Mouse (Mus musculus) macrophage (primary cell): ENCODE measurements around the gene Camkk1. TPM values are rescaled to one million over a fixed set of nuclear protein-coding genes. Genes with fewer than 3 reads are reported as not detected.

Experiments
- polyA plus RNA-seq: library from polyadenylated mRNA; stranded (reverse); fragments of 250-400 nt; gene quantifications from 3 replicates; pipeline ENCODE4 v1.2.4, GENCODE M21; 2018; ENCODE audit warnings: inconsistent platforms

Gene Camkk1
- polyA plus RNA-seq, 1 experiment from 2014 or later, result not detected

Other genes with a start within 250 kb of the Camkk1 start
- 5.2 to 8.9 TPM (median 5.4 TPM) in 3 replicates for gene Cyb5d2, start 222.9 kb upstream of the Camkk1 start, polyA plus RNA-seq
- gene Zzef1, start 222.8 kb upstream of the Camkk1 start, polyA plus RNA-seq, result 13.0 to 20.3 TPM (median 16.1 TPM) in 3 replicates
- gene Atp2a3, start 57.8 kb upstream of the Camkk1 start, polyA plus RNA-seq, result 5.0 to 11.9 TPM (median 5.1 TPM) in 3 replicates
- 0.12 to 0.80 TPM (median 0.33 TPM) in 3 replicates for gene P2rx1, start 19.9 kb upstream of the Camkk1 start, polyA plus RNA-seq
- 4.9 to 6.5 TPM (median 4.9 TPM) in 3 replicates for gene Ncbp3, start 28.8 kb downstream of the Camkk1 start, polyA plus RNA-seq
- 0.04 to 0.10 TPM in 2 of 3 replicates, not detected in the other for gene Itgae, start 71.6 kb downstream of the Camkk1 start, polyA plus RNA-seq
- 3.7 to 6.3 TPM (median 4.0 TPM) in 3 replicates for gene Haspin, start 119.3 kb downstream of the Camkk1 start, polyA plus RNA-seq
- gene P2rx5, start 141.4 kb downstream of the Camkk1 start, polyA plus RNA-seq, result 0.08 to 0.42 TPM in 2 of 3 replicates, not detected in the other
- 17.6 to 52.2 TPM (median 32.5 TPM) in 3 replicates for gene Emc6, start 158.0 kb downstream of the Camkk1 start, polyA plus RNA-seq
- gene Tax1bp3, start 158.1 kb downstream of the Camkk1 start, polyA plus RNA-seq, result 31.5 to 54.1 TPM (median 45.7 TPM) in 3 replicates
- gene Ctns, start 180.0 kb downstream of the Camkk1 start, polyA plus RNA-seq, result 28.3 to 65.1 TPM (median 44.3 TPM) in 3 replicates
- gene Shpk, start 180.5 kb downstream of the Camkk1 start, polyA plus RNA-seq, result 3.1 to 4.5 TPM (median 3.4 TPM) in 3 replicates
- gene Trpv1, start 215.3 kb downstream of the Camkk1 start, polyA plus RNA-seq, result not detected in 3 replicates
- gene Trpv3, start 248.4 kb downstream of the Camkk1 start, polyA plus RNA-seq, result not detected in 3 replicates